Mouse (Mus musculus): ENCODE measurements at regions not wholly inside any gene's neighbourhood (a gene's known extent, or its start where the extent isn't known, plus 50 kb on each side); places are given as distances from the start of the nearest gene placed in this dataset.

DNA sequence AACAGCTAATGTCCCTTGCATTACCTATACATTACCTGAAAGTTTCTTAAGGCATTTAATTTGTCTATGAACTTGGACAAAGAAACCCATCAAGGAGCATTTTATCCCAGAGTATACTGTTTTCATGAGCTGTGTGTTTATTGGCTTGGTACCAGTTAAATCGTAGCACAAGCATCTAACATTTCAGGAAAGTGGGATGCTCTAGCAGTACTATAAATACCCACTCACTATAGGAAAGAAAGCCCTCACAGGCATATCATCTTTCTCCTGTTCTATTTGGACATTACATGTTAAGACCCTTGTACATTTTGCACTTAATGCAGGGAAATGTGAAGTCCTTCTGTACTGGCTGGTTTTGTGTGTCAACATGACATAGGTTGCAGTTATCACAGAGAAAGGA is 163.9 kb downstream of the Ptprc start:
- no peak for DNase-seq (ENCODE audit: inconsistent age in 2 of 2, low spot score in 1 of 2)

DNA sequence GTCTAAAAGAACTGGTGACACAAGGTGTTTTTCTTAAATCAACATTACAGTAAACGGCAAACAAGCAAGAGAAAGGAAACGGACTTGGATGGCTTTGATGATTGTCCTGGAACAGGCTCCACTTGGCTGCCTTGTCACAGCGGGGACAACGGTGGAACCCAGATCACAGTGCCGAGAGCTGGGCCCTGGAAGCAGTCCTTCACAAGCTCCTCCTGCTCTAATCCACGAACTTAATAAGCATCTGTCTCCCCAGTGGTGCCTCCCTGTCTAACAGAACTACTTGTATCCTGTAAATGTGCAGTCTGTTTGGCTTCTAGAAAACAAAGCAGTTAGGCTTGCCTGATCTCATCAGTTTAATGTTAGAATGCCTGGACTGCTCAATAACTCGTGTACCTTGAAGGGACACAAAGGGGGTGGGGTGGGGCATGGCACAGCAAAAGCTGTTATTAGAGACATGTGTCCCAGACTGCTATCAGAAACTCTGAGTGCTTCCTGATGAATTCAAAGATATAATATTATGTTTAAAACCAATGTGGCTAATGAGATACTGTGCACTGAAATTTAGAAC is 164.5 kb downstream of the Ptprc start:
- DNase-seq (ENCODE audit: inconsistent age in 2 of 2, low spot score in 1 of 2), result no peak

DNA sequence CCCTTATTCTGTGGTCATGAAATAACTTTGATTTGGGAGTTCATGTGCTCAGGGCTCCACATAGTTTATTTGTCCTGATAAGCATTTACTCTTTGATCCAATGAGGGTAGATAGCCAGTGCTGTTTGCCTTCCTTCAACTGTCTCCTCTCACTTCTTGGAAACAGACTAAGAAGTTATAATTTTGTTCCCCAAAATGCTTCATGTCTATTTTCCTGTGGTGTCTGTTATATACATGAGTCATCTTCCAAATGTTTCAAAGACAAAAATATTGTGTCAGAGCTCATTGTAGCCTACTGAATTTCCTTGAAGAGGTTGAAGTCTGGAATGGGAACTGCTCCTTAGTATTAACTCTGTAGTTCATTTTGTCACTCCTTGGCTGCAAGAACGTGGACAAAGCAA is 168.7 kb downstream of the Ptprc start:
- DNase-seq (ENCODE audit: inconsistent age in 2 of 2, low spot score in 1 of 2), result no peak

DNA sequence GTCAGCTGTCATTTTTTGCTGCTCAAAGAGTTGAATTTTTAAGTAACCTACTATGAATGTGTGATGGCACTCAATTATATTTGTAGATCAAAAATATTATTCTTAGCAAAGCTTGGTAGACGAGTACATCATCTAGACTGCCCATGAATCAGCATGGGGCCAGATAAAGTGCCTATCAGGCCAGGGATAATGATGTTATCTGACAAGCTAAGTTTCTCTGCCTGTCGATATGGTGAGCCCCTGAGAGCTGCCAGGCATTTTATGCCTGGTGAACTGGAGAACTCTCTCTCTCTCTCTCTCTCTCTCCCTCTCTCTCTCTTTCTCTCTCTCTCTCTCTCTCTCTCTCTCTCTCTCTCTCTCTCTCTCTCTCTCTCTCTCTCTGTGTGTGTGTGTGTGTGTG is 171.2 kb downstream of the Ptprc start:
- no peak for DNase-seq (ENCODE audit: inconsistent age in 2 of 2, low spot score in 1 of 2)

DNA sequence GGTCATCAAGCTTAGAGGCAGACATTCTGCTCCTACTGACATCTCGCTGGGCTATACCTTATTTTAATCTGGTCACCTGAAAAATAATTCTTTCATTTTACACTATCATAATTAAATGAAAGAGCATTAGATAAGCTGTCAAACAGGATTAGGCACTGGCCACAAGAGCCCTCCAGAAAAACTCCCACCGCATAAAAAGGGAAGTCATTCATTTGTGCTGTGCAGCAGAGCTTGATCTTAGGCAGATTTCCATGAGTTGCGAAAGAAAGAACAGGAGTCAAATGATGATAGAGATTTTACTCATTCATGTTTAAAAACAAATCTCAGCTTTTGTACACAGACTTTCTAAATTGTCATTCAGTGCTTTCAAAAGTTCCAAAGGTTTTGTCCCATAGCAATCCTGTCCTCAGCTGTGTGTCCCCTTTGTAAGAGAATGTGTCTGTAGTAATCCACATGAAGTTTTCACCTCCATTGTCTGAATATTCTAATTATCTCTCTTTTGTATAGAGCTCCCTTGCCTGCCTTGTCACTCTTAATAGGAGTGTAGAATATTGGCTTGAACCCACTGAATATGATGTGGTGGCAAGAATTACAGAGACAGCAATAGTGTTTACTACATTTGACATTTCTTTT is 176.1 kb downstream of the Ptprc start:
- no peak for DNase-seq (ENCODE audit: inconsistent age in 2 of 2, low spot score in 1 of 2)

DNA sequence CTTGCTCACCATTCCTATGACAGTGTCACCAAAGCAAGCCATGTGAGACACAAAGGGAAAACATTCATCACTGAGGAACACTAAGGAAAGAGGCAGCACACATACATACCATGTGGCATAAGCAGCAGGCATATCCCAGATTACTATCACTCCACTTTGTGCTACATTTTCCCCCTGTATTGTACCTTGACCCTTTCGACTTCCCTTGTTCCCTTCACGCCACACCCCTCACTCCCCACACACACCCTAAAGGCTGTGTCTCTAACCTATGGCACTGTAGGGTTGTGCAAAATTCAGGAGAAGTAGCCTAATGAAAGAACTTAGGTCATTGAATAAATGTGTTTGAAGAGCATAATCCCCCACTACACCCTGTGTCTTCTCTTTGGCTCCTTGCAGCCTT is 179.5 kb downstream of the Ptprc start:
- no peak for DNase-seq (ENCODE audit: inconsistent age in 2 of 2, low spot score in 1 of 2)

DNA sequence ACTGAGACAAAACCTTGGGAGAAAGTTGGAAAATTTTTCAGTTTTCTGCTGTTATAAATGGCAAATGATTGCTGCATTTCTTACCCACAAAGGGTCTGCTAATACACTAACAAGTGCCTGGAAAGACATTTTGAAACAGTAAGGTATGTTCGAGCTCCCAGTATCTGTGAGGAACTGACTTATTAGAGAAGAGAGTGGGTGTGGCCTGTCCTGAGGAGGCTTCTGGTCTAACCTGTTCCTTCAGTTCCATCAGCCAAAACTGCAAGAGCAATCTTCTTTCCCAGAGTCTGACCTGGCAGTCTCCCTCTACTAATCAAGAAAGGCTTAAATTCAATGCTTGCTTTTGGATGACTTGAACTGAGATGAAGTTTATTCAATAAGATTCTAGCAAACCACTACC is 183.6 kb downstream of the Ptprc start:
- no peak for DNase-seq (ENCODE audit: inconsistent age in 2 of 2, low spot score in 1 of 2)

DNA sequence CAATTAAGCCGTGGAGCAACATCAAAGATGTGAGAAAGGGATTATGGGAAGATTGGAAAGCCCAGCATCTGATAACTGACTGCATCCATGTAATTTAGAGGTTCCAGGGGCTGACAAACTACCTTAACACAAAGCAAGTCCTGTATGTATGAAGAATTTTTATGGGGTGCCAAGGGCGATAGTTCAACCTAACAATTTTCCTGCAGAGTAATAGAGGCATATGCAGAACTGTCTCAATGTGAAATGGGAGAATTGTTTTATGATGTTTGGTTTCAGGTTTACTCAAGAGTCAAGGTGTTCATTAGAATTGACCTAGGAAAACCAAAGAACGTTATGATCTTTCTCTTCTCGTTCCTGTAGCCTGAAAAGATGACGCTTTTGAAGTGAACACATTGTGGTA is 184.1 kb downstream of the Ptprc start:
- no peak for DNase-seq (ENCODE audit: inconsistent age in 2 of 2, low spot score in 1 of 2)

DNA sequence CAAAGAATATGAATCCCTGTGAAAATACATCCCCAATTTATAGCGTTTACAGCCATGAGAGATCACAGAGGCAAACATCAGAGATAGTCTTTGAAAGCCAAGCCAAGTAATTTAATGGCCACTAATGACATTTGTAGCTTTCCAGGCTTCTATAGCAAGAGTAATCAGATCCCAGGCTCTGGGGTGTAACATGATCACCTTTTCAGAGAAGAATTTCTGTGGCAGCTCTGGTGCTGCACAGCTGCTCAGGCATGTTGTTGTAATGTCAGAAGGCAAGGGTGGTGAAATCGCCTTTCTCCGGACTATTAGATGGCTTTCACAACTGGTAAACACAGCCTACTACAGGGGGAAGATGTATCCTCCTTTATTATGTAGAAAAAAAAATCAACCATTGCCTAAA is 202.1 kb downstream of the Ptprc start:
- no peak for DNase-seq (ENCODE audit: inconsistent age in 2 of 2, low spot score in 1 of 2)

DNA sequence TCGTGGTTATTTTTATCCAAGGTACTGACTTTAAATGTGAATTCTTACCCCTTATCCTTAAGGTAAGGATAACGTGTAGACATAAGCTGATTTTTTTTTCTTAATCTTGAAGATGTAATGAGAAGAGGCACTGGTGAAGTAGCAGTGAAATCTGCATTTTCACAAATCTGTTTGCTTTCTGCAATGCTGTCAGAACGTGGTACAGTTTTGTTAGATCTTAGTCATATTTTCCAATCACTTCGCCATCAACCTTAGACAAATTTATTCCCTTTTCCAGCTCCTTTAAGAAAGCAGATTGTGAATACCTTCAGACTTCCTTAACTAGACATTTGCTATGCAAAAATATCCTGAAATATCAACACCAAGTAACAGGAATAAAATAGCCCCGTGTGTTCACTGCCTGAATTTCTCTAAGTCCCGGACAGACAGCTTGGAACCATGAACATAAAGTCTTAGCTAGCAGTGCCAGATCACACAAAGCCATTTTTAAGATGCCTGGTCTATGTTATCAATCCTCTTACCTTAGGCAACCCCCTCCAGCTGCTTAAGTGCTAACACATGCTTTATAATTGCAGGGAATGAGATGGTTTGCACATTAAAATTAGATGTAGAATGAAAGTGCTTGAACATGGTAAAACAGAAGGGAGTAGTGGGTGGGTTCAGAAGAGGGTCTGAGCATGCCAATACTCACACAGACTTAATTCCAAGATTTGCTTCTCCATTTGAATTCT is 202.7 kb downstream of the Ptprc start:
- no peak for DNase-seq (ENCODE audit: inconsistent age in 2 of 2, low spot score in 1 of 2)

DNA sequence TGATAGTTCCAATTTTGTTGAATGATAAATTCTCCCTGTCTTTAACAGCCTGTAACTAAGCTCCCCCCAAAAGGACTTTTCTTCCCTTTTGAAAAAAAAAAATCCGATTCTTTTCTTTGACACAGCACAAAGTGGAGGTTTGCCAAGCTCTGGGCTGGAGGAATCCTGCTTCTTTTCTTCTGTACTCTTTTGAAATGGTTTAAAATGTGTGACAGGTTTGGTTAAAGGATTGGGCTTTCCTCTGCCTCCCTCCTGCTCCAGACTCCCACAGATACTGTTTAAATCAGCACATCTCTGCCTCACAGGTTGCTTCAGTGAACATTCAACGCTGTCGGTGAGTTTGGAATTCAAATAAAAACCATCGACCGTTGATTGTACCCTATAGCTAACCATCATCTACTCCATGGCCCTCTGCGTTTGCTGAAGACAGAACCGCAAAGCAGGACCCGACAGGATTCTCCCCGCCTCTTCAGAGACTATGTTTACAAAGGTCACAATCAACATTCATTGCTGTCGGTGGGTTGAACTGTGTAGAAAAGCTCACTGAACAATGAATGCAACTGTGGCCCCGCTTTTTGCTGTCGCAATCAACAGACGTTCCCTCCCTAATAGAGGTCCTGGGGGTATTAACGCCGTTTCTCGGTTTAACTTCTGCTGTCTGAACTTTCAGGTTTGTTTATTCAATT is 209.2 kb downstream of the Ptprc start:
- no peak for DNase-seq (ENCODE audit: inconsistent age in 2 of 2, low spot score in 1 of 2)

DNA sequence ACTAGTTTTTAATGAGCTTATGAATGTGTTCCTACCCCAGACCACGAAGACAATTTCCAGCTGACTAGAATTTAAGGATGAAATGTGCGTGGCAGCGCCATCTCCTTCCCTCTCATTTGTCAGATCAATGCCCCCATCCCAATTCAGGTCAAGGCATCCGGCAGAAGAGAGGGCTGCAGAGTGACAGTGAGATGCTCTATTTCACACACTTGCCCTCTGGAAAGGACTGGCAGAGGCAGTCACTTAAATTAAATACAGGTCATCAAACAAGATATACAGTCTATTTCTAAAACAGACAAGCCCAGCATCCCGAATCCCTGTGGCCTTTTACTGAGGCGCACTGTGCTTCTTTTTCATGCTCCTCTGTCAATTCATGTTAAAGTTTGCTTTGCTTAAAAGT is 211.9 kb downstream of the Ptprc start:
- no peak for DNase-seq (ENCODE audit: inconsistent age in 2 of 2, low spot score in 1 of 2)

DNA sequence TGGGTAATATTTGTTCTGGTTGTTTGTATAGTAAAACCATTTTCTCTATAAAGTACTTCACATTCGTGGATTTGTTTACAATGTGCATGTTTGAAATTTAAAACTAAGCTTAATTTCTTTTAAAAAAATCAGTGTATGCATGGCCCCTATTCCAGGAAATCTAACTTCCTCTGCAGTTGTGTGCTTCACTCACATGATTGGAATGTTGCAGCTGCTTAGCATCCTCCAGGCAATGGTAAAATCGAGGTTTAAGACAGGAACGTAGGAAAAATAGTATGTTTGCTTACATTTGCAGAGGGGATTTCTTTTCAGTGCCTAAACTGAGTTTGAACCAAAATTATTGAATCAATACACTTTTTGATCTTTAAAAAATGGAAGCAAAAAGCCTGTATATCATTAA is 217.5 kb downstream of the Ptprc start:
- DNase-seq (ENCODE audit: inconsistent age in 2 of 2, low spot score in 1 of 2), result no peak

DNA sequence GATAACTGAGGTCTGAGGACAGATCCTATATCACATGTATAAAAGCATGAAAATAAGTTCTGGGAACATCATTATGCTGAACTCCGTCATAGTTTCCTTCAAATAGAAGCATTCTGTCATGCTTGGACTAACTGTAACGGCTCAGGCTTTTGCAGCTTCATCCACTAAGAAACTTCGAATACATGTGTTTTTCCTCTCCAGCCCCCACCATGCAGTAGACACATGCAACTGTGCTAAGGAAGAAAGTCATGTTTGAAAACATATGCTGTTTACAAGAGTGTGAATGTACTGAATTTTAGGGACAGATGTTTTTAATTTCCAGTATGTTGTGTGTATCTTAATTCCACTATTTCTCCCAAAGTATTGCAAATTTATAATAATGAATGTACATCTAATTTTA is 219.5 kb downstream of the Ptprc start:
- DNase-seq (ENCODE audit: inconsistent age in 2 of 2, low spot score in 1 of 2), result no peak

DNA sequence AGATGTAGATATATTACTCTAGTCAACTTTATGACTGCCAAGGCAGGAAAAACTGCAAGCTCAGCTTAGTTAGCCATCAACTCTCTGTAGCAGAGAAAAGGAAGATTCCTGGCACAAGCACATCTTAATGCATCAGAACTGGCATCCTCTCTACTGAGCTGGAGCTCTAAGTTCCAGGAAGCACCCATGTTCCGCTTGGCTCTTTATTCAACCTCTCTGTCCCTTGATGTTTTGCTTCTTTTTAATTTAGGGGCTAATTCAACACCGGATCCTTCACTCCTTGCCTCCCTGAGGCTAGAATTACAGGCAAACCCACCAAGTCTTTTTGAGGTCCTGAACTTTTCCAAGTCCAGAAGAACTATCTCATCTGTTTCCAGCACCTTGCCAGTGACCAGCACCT is 220.4 kb downstream of the Ptprc start:
- DNase-seq (ENCODE audit: inconsistent age in 2 of 2, low spot score in 1 of 2), result no peak

DNA sequence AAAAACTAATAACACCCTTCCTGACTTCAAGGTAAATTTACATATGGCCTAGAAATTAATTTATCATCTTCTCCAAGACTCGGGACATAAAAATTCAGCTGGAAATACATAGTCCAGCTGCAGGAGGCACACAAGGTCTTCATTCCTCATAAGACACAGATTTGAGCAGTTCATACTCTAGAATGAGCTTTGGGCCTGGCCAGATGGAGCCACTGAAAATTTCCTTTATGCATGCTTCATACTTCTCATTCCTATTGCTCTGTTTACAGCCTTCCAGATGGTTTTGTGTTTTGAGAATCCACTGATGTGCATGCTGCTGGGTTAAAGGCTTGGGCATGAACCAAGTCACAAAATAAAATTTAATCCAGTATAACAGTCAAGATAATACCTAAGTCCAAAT is 222.1 kb downstream of the Ptprc start:
- DNase-seq (ENCODE audit: inconsistent age in 2 of 2, low spot score in 1 of 2), result no peak

DNA sequence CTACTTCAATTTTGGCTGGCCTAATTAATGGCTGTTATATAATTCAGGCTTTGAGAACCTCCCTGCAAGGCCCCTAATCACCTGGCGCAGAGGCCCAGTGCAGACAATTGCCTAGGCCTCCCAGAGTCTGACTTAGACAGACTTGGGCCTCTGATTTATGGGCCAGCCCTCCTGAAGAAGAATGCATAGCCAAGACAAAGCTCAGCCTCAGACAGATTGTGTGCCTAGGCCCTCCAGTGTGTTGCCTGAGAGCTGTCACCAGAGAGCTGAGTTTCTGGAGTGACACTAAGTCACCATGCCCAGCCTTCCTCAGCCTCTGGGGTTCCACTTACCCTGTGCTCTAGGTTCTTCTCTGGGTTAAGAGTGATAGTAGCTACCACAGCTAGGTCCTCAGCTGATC is 222.7 kb downstream of the Ptprc start:
- no peak for DNase-seq (ENCODE audit: inconsistent age in 2 of 2, low spot score in 1 of 2)

DNA sequence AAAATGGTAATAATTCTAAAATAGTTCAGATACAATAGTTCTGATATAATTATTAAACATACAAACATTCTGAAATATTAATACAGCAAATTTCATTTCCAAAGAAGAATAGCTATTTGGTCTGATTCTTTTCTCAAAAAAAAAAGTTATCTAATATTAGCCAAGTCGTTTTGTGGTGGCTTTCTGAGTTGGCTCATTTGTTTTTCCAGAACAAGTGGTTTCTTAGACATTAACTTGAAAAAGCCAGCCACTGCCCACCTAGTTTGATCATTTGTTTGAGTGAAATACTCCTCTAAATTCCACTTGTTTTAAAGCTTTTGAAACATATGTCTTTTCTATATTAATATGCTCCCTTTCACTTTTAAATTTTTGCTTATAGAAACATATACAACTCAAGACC is 227.6 kb downstream of the Ptprc start:
- no peak for DNase-seq (ENCODE audit: inconsistent age in 2 of 2, low spot score in 1 of 2)

DNA sequence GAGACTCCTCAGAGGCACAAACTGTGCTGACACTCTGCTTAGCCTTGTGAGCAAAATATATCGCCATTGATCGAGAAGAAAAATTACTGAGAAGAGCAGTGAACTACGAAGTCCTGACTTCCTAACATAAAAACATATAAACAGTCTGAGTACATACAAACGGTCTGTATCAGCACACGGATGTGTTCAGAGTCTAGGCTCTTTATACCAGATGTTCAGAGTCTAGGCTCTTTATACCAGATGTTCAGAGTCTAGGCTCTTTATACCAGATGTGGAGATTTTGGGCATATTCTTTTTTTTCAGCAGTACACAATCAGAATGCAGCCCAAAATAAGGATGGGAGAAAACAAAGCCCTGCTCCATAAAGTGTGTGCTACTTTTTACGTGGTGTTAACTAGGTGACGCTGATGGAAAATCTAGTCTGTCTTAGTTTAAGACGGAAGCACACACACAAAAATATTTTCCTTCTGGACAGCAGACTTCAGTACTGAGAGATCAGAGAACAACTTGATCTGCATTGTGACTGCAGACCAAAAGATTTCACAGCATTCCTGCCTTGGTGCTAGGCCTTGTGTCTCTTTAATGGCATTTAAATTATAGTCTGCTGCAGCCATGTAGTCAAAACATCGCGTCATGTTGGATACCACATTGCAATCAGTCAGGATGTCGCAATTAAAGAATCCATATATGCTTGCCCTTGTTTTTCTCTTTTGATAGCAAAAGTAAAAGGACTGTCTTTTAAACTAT is 233.6 kb downstream of the Ptprc start:
- no peak for DNase-seq (ENCODE audit: inconsistent age in 2 of 2, low spot score in 1 of 2)

DNA sequence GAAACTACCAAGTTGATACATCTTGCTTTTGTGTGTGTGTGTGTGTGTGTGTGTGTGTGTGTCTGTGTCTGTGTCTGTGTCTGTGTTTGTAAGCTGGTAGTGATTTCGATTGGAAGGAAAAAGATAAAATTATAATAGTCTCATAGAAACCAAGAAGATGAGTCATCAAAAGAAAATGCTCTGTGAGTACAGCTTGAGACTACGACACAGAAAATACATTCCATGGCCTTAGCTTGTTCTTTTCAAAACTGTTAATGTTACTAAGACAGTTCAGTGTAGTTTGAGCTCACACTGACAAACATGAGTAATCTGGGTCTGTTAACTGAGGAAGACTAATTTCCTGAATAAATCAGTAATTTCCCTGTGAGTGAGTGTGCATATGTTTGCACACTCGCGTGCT is 239.8 kb downstream of the Ptprc start:
- DNase-seq (ENCODE audit: inconsistent age in 2 of 2, low spot score in 1 of 2), result no peak

DNA sequence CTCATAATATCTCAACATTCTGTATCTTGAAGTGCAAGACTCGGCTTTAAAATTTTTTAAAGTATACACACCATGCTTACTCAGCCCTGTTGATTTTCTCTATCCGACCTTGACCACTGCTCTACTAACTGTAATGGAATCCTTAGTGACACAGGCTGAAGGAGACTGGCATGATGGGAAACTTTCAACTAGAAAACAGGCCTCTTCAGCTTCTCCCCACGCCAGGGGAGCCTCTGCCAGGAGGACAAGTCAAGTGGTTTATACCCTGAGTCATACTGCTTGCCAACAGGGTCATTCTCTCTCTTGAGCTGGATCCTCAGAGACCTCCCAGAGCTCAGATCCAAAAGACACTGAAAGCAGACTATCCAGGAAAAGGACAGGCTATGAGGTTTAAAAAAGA is 245.7 kb downstream of the Ptprc start:
- peak; percentile 48 to 55 for DNase-seq (ENCODE audit: inconsistent age in 2 of 2, low spot score in 1 of 2)

DNA sequence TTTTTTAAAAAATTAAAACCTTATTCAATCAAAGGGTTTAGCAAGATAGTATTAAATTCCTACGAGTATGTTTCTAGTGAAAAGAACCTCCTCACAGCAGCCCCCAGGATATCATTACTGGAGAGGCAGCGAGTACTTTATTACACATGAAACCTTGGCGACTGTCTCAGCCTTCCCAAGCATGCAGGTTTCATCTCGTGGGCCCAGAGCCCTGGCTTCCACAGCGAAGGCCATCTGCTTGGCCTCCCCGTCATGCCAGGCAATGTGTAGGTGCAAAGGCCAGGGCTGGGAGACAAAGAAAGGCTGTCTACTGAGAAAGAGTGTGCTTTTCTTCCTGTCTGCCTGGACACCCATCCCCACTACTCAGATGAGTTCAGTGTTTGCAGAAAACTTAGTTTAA is 247.0 kb downstream of the Ptprc start:
- peak; percentile 46 to 59 for DNase-seq (ENCODE audit: inconsistent age in 2 of 2, low spot score in 1 of 2)

Measured in adrenal gland, adult (tissue).